Mouse (Mus musculus) MEL (cell line): ENCODE measurements around the gene Epha2. TPM values are rescaled to one million over a fixed set of nuclear protein-coding genes. Genes with fewer than 3 reads are reported as not detected.

Source experiments
- DNase-seq: peaks from one replicate; pipeline ENCODE4 v3.0.0; 2011; ENCODE audit warnings: low read depth, low spot score
- H3K27ac ChIP-seq: 2 replicates; pipeline ENCODE4 v1.5.1; 2012; ENCODE audit warnings: low read depth, mild to moderate bottlenecking, control low read depth, low read length, moderate library complexity; ENCODE audit not compliant: control insufficient read depth
- H3K27me3 ChIP-seq, 2 experiments: fragments of 150-350 bp in 1 of 2; sonication (generic) in 1 of 2; 2 replicates each; pipeline ENCODE4 v1.6.1; 2012; ENCODE audit warnings: low read length in 2 of 2, mild to moderate bottlenecking in 2 of 2, improper control_type of control experiment in 1 of 2, moderate library complexity in 1 of 2; ENCODE audit not compliant: insufficient read depth in 2 of 2, control insufficient read depth in 1 of 2
- H3K36me3 ChIP-seq, 2 experiments: 2 replicates each; pipeline ENCODE4 v1.6.1; 2012 to 2014; ENCODE audit warnings: low read length in 2 of 2, improper control_type of control experiment in 1 of 2, inconsistent platforms in 1 of 2, mild to moderate bottlenecking in 1 of 2; ENCODE audit not compliant: insufficient read depth in 2 of 2, control insufficient read depth in 1 of 2
- H3K4me1 ChIP-seq, 2 experiments: fragments of 150-350 bp in 1 of 2; sonication (generic) in 1 of 2; 2 replicates each; pipeline ENCODE4 v1.6.1; 2012; ENCODE audit warnings: low read length in 2 of 2, improper control_type of control experiment in 1 of 2, mild to moderate bottlenecking in 1 of 2; ENCODE audit not compliant: insufficient read depth in 2 of 2, control insufficient read depth in 1 of 2
- H3K4me3 ChIP-seq, 2 experiments: fragments of 150-350 bp in 1 of 2; sonication (generic) in 1 of 2; 2 replicates each; pipeline ENCODE4 v1.5.1; 2012; ENCODE audit warnings: low read depth in 2 of 2, low read length in 2 of 2, mild to moderate bottlenecking in 2 of 2, moderate library complexity in 2 of 2, control low read depth in 1 of 2, improper control_type of control experiment in 1 of 2; ENCODE audit not compliant: control insufficient read depth in 1 of 2, insufficient read depth in 1 of 2
- H3K79me2 ChIP-seq: 2 replicates; pipeline ENCODE4 v1.6.1; 2012; ENCODE audit warnings: mild to moderate bottlenecking, low read length, moderate library complexity; ENCODE audit not compliant: control insufficient read depth, poor library complexity, insufficient read depth
- H3K9ac ChIP-seq: 2 replicates; pipeline ENCODE4 v1.6.1; 2012; ENCODE audit warnings: low read depth, mild to moderate bottlenecking, control low read depth, low read length, moderate library complexity; ENCODE audit not compliant: control insufficient read depth, poor library complexity, severe bottlenecking
- H3K9me3 ChIP-seq: fragments of 150-350 bp; sonication (generic); replicated peaks from 2 replicates; pipeline ENCODE4 v1.6.1; 2012; ENCODE audit warnings: mild to moderate bottlenecking, low read length, improper control_type of control experiment, moderate library complexity; ENCODE audit not compliant: insufficient read depth
- BHLHE40 ChIP-seq: IDR thresholded peaks from 2 replicates; pipeline ENCODE4 v1.6.1; 2012; ENCODE audit warnings: low read depth, mild to moderate bottlenecking, inconsistent platforms, low read length, improper control_type of control experiment, borderline replicate concordance
- ELF1 ChIP-seq: IDR thresholded peaks from 2 replicates; pipeline ENCODE4 v1.6.1; 2014; ENCODE audit warnings: low read depth, mild to moderate bottlenecking, inconsistent platforms, low read length, improper control_type of control experiment, moderate library complexity
- EP300 ChIP-seq, 2 experiments: IDR thresholded peaks; 2 replicates each; pipeline ENCODE4 v1.6.1; 2011; ENCODE audit warnings: improper control_type of control experiment in 2 of 2, low read length in 2 of 2, low read depth in 1 of 2, mild to moderate bottlenecking in 1 of 2
- MAFK ChIP-seq: IDR thresholded peaks from 2 replicates; pipeline ENCODE4 v1.6.1; 2011; ENCODE audit warnings: low read depth, mild to moderate bottlenecking, low read length, improper control_type of control experiment, borderline replicate concordance
- MAX ChIP-seq: IDR thresholded peaks from 2 replicates; pipeline ENCODE4 v1.6.1; 2011; ENCODE audit warnings: low read length, improper control_type of control experiment
- MAZ ChIP-seq: IDR thresholded peaks from 2 replicates; pipeline ENCODE4 v1.6.1; 2012; ENCODE audit warnings: low read depth, mild to moderate bottlenecking, inconsistent platforms, low read length, improper control_type of control experiment
- MXI1 ChIP-seq: IDR thresholded peaks from 2 replicates; pipeline ENCODE4 v1.6.1; 2011; ENCODE audit warnings: mild to moderate bottlenecking, low read depth, low read length, improper control_type of control experiment
- MYC ChIP-seq: IDR thresholded peaks from 2 replicates; pipeline ENCODE4 v1.6.1; 2011; ENCODE audit warnings: low read depth, mild to moderate bottlenecking, low read length, improper control_type of control experiment, moderate library complexity
- NELFE ChIP-seq: IDR thresholded peaks from 2 replicates; pipeline ENCODE4 v1.6.1; 2011; ENCODE audit warnings: low read depth, low read length, improper control_type of control experiment
- NRF1 ChIP-seq: IDR thresholded peaks from 2 replicates; pipeline ENCODE4 v1.6.1; 2014; ENCODE audit warnings: low read depth, mild to moderate bottlenecking, inconsistent platforms, low read length, improper control_type of control experiment, moderate library complexity; ENCODE audit not compliant: poor library complexity, insufficient read depth, severe bottlenecking
- RAD21 ChIP-seq: IDR thresholded peaks from 2 replicates; pipeline ENCODE4 v1.6.1; 2011; ENCODE audit warnings: mild to moderate bottlenecking, low read depth, low read length, improper control_type of control experiment
- RCOR1 ChIP-seq: IDR thresholded peaks from 2 replicates; pipeline ENCODE4 v1.6.1; 2012; ENCODE audit warnings: low read depth, mild to moderate bottlenecking, inconsistent platforms, low read length, improper control_type of control experiment
- SIN3A ChIP-seq: IDR thresholded peaks from 2 replicates; pipeline ENCODE4 v1.6.1; 2012; ENCODE audit warnings: low read length, improper control_type of control experiment, inconsistent platforms
- TCF12 ChIP-seq: IDR thresholded peaks from 2 replicates; pipeline ENCODE4 v1.6.1; 2014; ENCODE audit warnings: low read depth, mild to moderate bottlenecking, inconsistent platforms, low read length, improper control_type of control experiment, moderate library complexity
- UBTF ChIP-seq: IDR thresholded peaks from 2 replicates; pipeline ENCODE4 v1.6.1; 2012; ENCODE audit warnings: low read depth, mild to moderate bottlenecking, inconsistent platforms, low read length, improper control_type of control experiment, moderate library complexity, borderline replicate concordance; ENCODE audit not compliant: insufficient read depth
- USF1 ChIP-seq: IDR thresholded peaks from 2 replicates; pipeline ENCODE4 v1.6.1; 2014; ENCODE audit warnings: low read depth, mild to moderate bottlenecking, inconsistent platforms, low read length, improper control_type of control experiment, moderate library complexity
- USF2 ChIP-seq, 2 experiments: IDR thresholded peaks; 2 replicates each; pipeline ENCODE4 v1.6.1; 2011 to 2012; ENCODE audit warnings: improper control_type of control experiment in 2 of 2, low read length in 2 of 2, borderline replicate concordance in 1 of 2, inconsistent platforms in 1 of 2, low read depth in 1 of 2, mild to moderate bottlenecking in 1 of 2; ENCODE audit not compliant: insufficient read depth in 1 of 2
- ZC3H11A ChIP-seq: IDR thresholded peaks from 2 replicates; pipeline ENCODE4 v1.6.1; 2012; ENCODE audit warnings: low read depth, mild to moderate bottlenecking, inconsistent platforms, low read length, improper control_type of control experiment
- polyA plus RNA-seq, 2 experiments: library from polyadenylated mRNA; stranded (reverse) in 1 of 2; unstranded in 1 of 2; fragments of >175 nt in 1 of 2; fragments of >200 nt in 1 of 2; gene quantifications; 2 replicates each; pipeline versions ENCODE4 v1.2.1 to v1.2.4; 2012; ENCODE audit warnings: low replicate concordance in 2 of 2, low read depth in 1 of 2; ENCODE audit not compliant: insufficient read length in 2 of 2, insufficient read depth in 1 of 2, missing spikeins in 1 of 2
- total RNA-seq: library from RNA; depleted of rRNA; stranded (reverse); fragments of 300-350 nt; gene quantifications from 2 replicates; pipeline ENCODE4 v1.2.3, GENCODE M21; 2012

The Epha2 gene
- total and polyA plus RNA-seq, 3 experiments = 2.3 to 5.9 TPM; not detected in 1

GRCm38 (mm10) chr4:141343515-141343914, 42.5 kb downstream of the Epha2 start:
- H3K27ac ChIP-seq = no peak overlapping the region
- no peak for TF ChIP-seq MYC
- no peak for TF ChIP-seq NRF1
- no peak for TF ChIP-seq MAFK
- no peak for TF ChIP-seq NELFE
- TF ChIP-seq RCOR1 = no peak
- TF ChIP-seq ZC3H11A = no peak
- TF ChIP-seq RAD21 = no peak
- TF ChIP-seq USF2 (IDR thresholded peaks at IDR 0.05; ENCODE audit: borderline replicate concordance in 1 of 2, insufficient read depth in 1 of 2, low read depth in 1 of 2, low read length in 2 of 2) = no peak
- TF ChIP-seq SIN3A = no peak
- H3K9ac ChIP-seq = no peak overlapping the region
- no peaks in the 10 kb centered on the region for H3K79me2 ChIP-seq
- no peak overlapping the region for H3K4me3 ChIP-seq
- no peaks in the 10 kb centered on the region for H3K9me3 ChIP-seq
- H3K4me1 ChIP-seq = no peaks in the 10 kb centered on the region
- H3K36me3 ChIP-seq = no peaks in the 10 kb centered on the region
- no peak for DNase-seq
- H3K27me3 ChIP-seq = no peaks in the 10 kb centered on the region

- no peak overlapping the region for H3K9ac ChIP-seq
- H3K27ac ChIP-seq = no peak overlapping the region
- no peaks in the 10 kb centered on the region for H3K9me3 ChIP-seq
- no peaks in the 10 kb centered on the region for H3K27me3 ChIP-seq
- no peak for DNase-seq
- H3K4me3 ChIP-seq = no peak overlapping the region
- no peaks in the 10 kb centered on the region for H3K4me1 ChIP-seq
- H3K79me2 ChIP-seq = no peaks in the 10 kb centered on the region
- TF ChIP-seq MYC = no peak
- TF ChIP-seq MAFK = no peak
- TF ChIP-seq EP300 (IDR thresholded peaks at IDR 0.05; ENCODE audit: low read depth in 1 of 2, low read length in 2 of 2) = no peak
- TF ChIP-seq MAZ = no peak
- no peak for TF ChIP-seq MAX
- no peak for TF ChIP-seq ELF1
- TF ChIP-seq TCF12 = no peak
- TF ChIP-seq UBTF = no peak
- no peak for TF ChIP-seq USF1
- TF ChIP-seq MXI1 = no peak
- no peak for TF ChIP-seq NRF1
- TF ChIP-seq BHLHE40 = no peak
- H3K36me3 ChIP-seq = no peaks in the 10 kb centered on the region
Observed at GRCm38 (mm10) chr4:141345219-141345618, 44.2 kb downstream of the Epha2 start.
